Mouse (Mus musculus) embryonic stem cell, embryonic (primary cell): ENCODE data around the gene Satb1.

Experiments used
- CTCF ChIA-PET, 4 experiments: fragments of 300-600 bp in 2 of 4; fragments of 350-600 bp in 2 of 4; sonication (Branson Sonifier 250); formaldehyde crosslinking; loops; one replicate each; lab custom pipeline; 2022; ENCODE audit warnings: inconsistent platforms in 2 of 4; lab: Charles Lee
- POLR2A ChIA-PET, 4 experiments: fragments of 300-600 bp in 2 of 4; fragments of 350-600 bp in 2 of 4; sonication (Branson Sonifier 250); formaldehyde crosslinking; loops; one replicate each; lab custom pipeline; 2022; ENCODE audit warnings: antibody characterized with exemption in 4 of 4, inconsistent platforms in 1 of 4; lab: Charles Lee

The Satb1 gene

GRCm38 (mm10) chr17:51742502-51742901 lies 90.6 kb downstream of the Satb1 start:
- ChIA-PET CTCF (no interaction called here), POLR2A (no interaction called here)

- ChIA-PET CTCF (no interaction called here), POLR2A (no interaction called here)
Observed at GRCm38 (mm10) chr17:51741126-51741525, 92.0 kb downstream of the Satb1 start.

GRCm38 (mm10) chr17:51740246-51740645 lies 92.8 kb downstream of the Satb1 start:
- POLR2A ChIA-PET, result interaction anchor here in 1 of 4 experiments (0.6 kb wide), 1 partner anchor 321 kb away, joined by 3 read pairs; no protein-coding TSS in a partner anchor

GRCm38 (mm10) chr17:51724486-51724885 lies 108.6 kb downstream of the Satb1 start:
- ChIA-PET CTCF (no interaction called here), POLR2A (no interaction called here)

More at GRCm38 (mm10) chr17:51740246-51740645, 92.8 kb downstream of the Satb1 start:
- CTCF ChIA-PET, result no interaction called here

GRCm38 (mm10) chr17:51695711-51696110 lies 137.4 kb downstream of the Satb1 start:
- ChIA-PET POLR2A (interaction anchor here in 1 of 4 experiments (1.0 kb wide), 1 partner anchor 77 kb away, joined by 3 read pairs; no protein-coding TSS in a partner anchor), CTCF (no interaction called here)

GRCm38 (mm10) chr17:51695271-51695670 lies 137.8 kb downstream of the Satb1 start:
- ChIA-PET POLR2A (interaction anchor here in 1 of 4 experiments (1.0 kb wide), 1 partner anchor 77 kb away, joined by 3 read pairs; no protein-coding TSS in a partner anchor), CTCF (no interaction called here)

GRCm38 (mm10) chr17:51690526-51690925 lies 142.6 kb downstream of the Satb1 start:
- ChIA-PET CTCF (no interaction called here), POLR2A (no interaction called here)

- CTCF ChIA-PET, result no interaction called here
- POLR2A ChIA-PET, result no interaction called here
Observed at GRCm38 (mm10) chr17:51687226-51687625, 145.9 kb downstream of the Satb1 start.
